Mouse (Mus musculus): ENCODE data around the gene Sprr2h.

- no peak for TF ChIP-seq CTCF (IDR thresholded peaks at IDR 0.05 in 2 of 3, conservative IDR thresholded peaks at IDR 0.05 in 1 of 3; ENCODE audit: control insufficient read depth in 1 of 3, insufficient read depth in 1 of 3, low read depth in 2 of 3, low read length in 3 of 3, poor library complexity in 1 of 3, severe bottlenecking in 1 of 3)
- no peak for TF ChIP-seq MAX (IDR thresholded peaks at IDR 0.05; ENCODE audit: low read length)
- TF ChIP-seq ELF1 (IDR thresholded peaks at IDR 0.05; ENCODE audit: low read depth, low read length): no peak
- no peak for TF ChIP-seq CHD2 (IDR thresholded peaks at IDR 0.05; ENCODE audit: low read length)
Measured at GRCm38 (mm10) chr3:92429323-92429722, 43.8 kb downstream of the Sprr2h start, which contains the start of gene Gm9774.

All from MEL (cell line).